Mouse (Mus musculus): ENCODE data around the gene Asic2.

GRCm38 (mm10) chr11:81402263-81402662, 566.0 kb downstream of the Asic2 start:
- TF ChIP-seq CTCF (IDR thresholded peaks at IDR 0.05; ENCODE audit: low read depth) = no peak
- no peak for TF ChIP-seq EP300 (IDR thresholded peaks at IDR 0.05; ENCODE audit: low read depth)
